Mouse (Mus musculus) testis, postnatal 10 days (tissue): ENCODE results near the gene Cox19.

Experiments used
- DNase-seq: peaks from one replicate; pipeline ENCODE4 v3.0.0; 2021; ENCODE audit warnings: low spot score

Gene Cox19

GRCm38 (mm10) chr5:139291811-139292560, 59.2 kb downstream of the Cox19 start:
- DNase-seq: no peak

DNA sequence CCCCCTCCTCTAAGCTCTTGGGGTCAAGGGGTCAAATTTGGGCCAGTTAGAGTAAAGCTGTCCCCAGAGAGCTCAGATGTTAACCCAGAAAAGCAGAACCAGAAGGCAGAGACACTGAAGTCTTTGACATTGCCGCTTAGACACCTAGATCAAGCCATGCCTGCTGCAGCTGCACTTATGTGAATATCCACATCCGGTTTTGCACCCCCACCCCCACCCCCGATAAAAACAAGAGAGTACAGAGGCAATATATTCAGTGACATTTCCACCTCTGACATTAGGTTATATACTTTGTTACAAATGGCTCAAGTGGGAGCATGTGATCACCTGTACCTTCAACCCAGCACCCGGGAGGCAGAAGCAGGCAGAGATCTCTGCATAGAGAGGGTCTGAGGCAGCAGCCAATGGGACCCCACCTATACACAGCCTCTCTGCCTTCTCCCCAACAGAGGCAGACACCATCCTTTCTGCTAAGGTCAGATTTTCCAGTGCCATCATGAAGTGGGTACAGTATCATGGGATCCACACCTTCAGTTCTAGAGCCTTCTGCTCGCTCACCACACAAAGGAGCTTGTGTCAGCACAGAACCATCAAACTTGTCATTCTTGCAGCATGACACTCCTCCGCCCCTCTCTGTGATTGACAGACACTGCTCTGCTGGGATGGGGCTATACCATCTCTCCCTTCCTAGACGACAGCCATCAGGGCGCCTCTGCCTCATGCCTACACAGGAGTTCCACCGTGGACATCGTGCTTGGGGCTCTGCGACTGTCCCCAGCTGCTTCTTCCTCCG, 60.6 kb downstream of the Cox19 start:
- DNase-seq: no peak

DNA sequence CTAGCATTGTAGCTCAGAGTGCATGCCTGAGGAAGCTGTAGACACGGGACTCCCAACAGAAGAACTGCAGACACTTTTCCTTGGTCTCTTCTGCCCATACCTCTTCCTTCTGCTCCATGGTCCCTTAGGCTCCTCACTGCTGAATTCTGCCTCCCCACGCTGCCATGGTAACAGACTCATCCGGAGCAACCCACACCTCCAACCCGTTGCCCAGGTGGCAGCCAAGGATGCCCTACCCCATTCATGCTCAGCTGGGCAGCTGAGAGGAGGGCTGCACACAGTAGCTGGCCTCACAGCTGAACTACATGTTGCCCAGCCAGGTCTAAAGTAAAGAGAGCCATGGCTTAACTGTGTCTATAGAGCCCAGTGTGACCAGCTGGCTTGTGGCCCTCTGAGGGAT, 62.6 kb downstream of the Cox19 start:
- DNase-seq: no peak

GRCm38 (mm10) chr5:139287787-139288186, 63.4 kb downstream of the Cox19 start:
- DNase-seq: no peak

DNA sequence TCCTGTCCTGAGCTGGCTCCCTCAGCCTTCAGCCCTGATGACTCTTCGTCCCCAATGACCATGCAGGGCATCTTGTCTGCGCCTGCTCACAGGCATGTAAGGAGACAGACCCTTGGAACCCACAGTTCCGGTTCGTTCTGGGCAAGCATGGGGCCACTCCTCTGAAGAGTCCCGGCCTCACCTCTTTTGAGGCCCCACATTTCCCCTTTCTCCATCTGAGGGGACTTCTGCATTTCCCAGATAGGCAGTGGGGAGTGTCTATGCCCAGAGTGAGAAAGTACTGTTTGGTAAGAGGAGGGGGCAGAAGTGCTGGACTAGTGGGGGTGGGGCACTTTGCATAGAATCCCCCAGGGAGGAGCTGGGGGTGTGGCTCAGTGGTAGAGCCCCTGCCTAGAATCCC, 64.1 kb downstream of the Cox19 start:
- no peak for DNase-seq
